Mouse (Mus musculus): ENCODE results near the gene Igsf21. TPM values are rescaled to one million over a fixed set of nuclear protein-coding genes. Genes with fewer than 3 reads are reported as not detected.

The Igsf21 gene
- polyA plus RNA-seq, 1 experiment from 2014 or later = not detected

DNA sequence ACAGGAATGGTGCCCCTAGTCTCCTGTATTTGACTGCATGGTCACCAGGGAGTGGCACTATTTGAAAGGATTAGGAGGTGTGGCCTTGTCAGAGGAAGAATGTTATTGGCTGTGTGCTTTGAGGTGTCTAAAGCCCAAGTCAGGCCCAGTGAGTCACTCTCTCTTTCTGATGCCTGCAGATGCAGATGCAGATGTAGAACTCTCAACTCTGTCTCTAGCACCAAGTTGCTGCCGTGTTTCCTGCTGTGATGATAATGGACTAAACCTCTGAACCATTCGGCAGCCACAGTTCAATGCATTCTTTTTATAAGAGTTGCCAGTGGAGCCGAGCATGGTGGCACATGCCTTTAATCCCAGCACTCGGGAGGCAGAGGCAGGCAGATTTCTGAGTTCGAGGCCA lies 186.3 kb downstream of the Igsf21 start:
- Histone ChIP-seq H3K27ac (ENCODE audit: low read depth) (no peak overlapping the region), H3K27me3 (ENCODE audit: insufficient read depth, low read length) (no peaks in the 10 kb centered on the region), H3K9me3 (ENCODE audit: low read length) (no peaks in the 10 kb centered on the region), H3K9ac (replicated peaks) (no peak overlapping the region), H3K36me3 (replicated peaks; ENCODE audit: insufficient read depth, low read length) (no peaks in the 10 kb centered on the region), H3K4me3 (ENCODE audit: low read depth, low read length) (no peak overlapping the region), H3K4me2 (ENCODE audit: low read depth, low read length) (no peak overlapping the region), H3K4me1 (ENCODE audit: insufficient read depth) (no peaks in the 10 kb centered on the region)
- TF ChIP-seq EP300 (IDR thresholded peaks at IDR 0.05; ENCODE audit: low read depth) = no peak
- TF ChIP-seq CTCF (IDR thresholded peaks at IDR 0.05; ENCODE audit: low read depth) = no peak
- no peak for ATAC-seq
- DNase-seq = no peak
- WGBS (ENCODE audit: insufficient replicate concordance) = 80% methylated on average over 5 of the region's 5 CpGs

GRCm38 (mm10) chr4:140053042-140053441 lies 193.5 kb downstream of the Igsf21 start:
- H3K27ac ChIP-seq (ENCODE audit: low read depth) = no peak overlapping the region
- H3K27me3 ChIP-seq (ENCODE audit: insufficient read depth, low read length) = no peaks in the 10 kb centered on the region
- H3K4me2 ChIP-seq (ENCODE audit: low read depth, low read length) = no peak overlapping the region
- H3K4me1 ChIP-seq (ENCODE audit: insufficient read depth) = no peaks in the 10 kb centered on the region
- WGBS (ENCODE audit: insufficient replicate concordance) = 65% methylated on average over 7 of the region's 7 CpGs
- H3K9ac ChIP-seq (replicated peaks) = no peak overlapping the region
- H3K36me3 ChIP-seq (replicated peaks; ENCODE audit: insufficient read depth, low read length) = no peaks in the 10 kb centered on the region
- peaks cover 6% of the 10 kb centered on the region; the same call in 1 of the 2 replicates for H3K9me3 ChIP-seq (ENCODE audit: low read length)
- no peak for TF ChIP-seq EP300 (IDR thresholded peaks at IDR 0.05; ENCODE audit: low read depth)
- TF ChIP-seq CTCF (IDR thresholded peaks at IDR 0.05; ENCODE audit: low read depth) = no peak
- ATAC-seq = no peak
- DNase-seq = no peak
- no peak overlapping the region for H3K4me3 ChIP-seq (ENCODE audit: low read depth, low read length)

DNA sequence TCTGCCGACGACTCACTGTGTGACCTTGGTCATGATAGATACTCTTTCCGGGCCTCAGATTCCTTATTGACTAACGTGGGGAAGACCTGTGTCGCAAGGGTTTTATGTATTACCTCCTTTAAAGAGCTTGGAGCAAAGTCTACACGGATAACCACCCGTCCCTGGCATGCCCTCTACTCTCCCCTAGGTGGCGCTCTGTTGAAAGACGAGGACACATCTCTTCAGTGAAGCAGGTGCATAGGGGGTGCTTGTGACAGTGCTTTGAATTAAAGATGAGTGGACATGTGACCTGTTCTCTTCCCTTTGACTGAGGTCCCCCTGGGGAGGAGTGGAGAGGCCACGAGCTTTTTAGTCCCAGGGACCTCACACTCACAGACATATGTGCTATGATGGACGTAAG lies 194.0 kb downstream of the Igsf21 start:
- WGBS (ENCODE audit: insufficient replicate concordance) = 47% methylated on average over 11 of the region's 11 CpGs

GRCm38 (mm10) chr4:140047807-140048362 lies 198.7 kb downstream of the Igsf21 start:
- H3K27me3 ChIP-seq (ENCODE audit: insufficient read depth, low read length) = no peaks in the 10 kb centered on the region
- H3K36me3 ChIP-seq (replicated peaks; ENCODE audit: insufficient read depth, low read length) = no peaks in the 10 kb centered on the region
- H3K4me3 ChIP-seq (ENCODE audit: low read depth, low read length) = no peak overlapping the region
- H3K9me3 ChIP-seq (ENCODE audit: low read length) = peaks cover 6% of the 10 kb centered on the region; the same call in 1 of the 2 replicates
- H3K4me2 ChIP-seq (ENCODE audit: low read depth, low read length) = no peak overlapping the region
- DNase-seq (no peak), ATAC-seq (peak; percentile 75)
- H3K9ac ChIP-seq (replicated peaks) = no peak overlapping the region
- TF ChIP-seq CTCF (IDR thresholded peaks at IDR 0.05; ENCODE audit: low read depth) (no peak), EP300 (IDR thresholded peaks at IDR 0.05; ENCODE audit: low read depth) (no peak)
- 60% methylated on average over 10 of the region's 10 CpGs for WGBS (ENCODE audit: insufficient replicate concordance)
- H3K27ac ChIP-seq (ENCODE audit: low read depth) = no peak overlapping the region
- H3K4me1 ChIP-seq (ENCODE audit: insufficient read depth) = no peaks in the 10 kb centered on the region

More for the DNA sequence above, 194.0 kb downstream of the Igsf21 start:
- no peak for DNase-seq
- H3K4me1 ChIP-seq (ENCODE audit: insufficient read depth) = no peaks in the 10 kb centered on the region
- no peak overlapping the region for H3K9ac ChIP-seq (replicated peaks)
- ATAC-seq = no peak
- no peaks in the 10 kb centered on the region for H3K36me3 ChIP-seq (replicated peaks; ENCODE audit: insufficient read depth, low read length)
- H3K4me2 ChIP-seq (ENCODE audit: low read depth, low read length) = no peak overlapping the region
- no peak overlapping the region for H3K4me3 ChIP-seq (ENCODE audit: low read depth, low read length)
- H3K27ac ChIP-seq (ENCODE audit: low read depth) = no peak overlapping the region
- peaks cover 6% of the 10 kb centered on the region; the same call in 1 of the 2 replicates for H3K9me3 ChIP-seq (ENCODE audit: low read length)
- TF ChIP-seq EP300 (IDR thresholded peaks at IDR 0.05; ENCODE audit: low read depth) = no peak
- TF ChIP-seq CTCF (IDR thresholded peaks at IDR 0.05; ENCODE audit: low read depth) = peak; percentile 29
- no peaks in the 10 kb centered on the region for H3K27me3 ChIP-seq (ENCODE audit: insufficient read depth, low read length)

DNA sequence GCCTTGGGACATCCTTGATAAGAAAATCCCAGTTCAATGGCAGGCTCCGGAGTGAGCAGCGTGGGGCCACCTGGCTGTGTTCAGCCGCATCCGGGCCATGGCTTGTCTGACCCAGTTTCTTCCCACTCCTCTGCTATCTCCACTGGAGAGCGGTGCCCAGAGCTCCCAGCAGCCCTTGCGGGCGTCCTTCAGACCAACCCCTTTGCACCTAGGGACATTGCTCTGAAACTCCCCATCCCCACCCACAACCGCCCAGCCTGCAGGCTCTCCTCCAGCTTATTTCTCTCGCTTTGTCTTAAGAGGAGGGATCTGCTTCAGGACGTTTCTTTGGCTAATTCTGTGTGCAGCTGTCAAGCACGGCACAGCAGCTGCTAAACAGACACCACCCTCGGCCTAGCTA lies 202.6 kb downstream of the Igsf21 start:
- Histone ChIP-seq H3K9ac (replicated peaks) (no peak overlapping the region), H3K9me3 (ENCODE audit: low read length) (peaks cover 7% of the 10 kb centered on the region; the same call in 1 of the 2 replicates), H3K27me3 (ENCODE audit: insufficient read depth, low read length) (peaks cover 10% of the 10 kb centered on the region), H3K4me3 (ENCODE audit: low read depth, low read length) (no peak overlapping the region), H3K4me2 (ENCODE audit: low read depth, low read length) (no peak overlapping the region), H3K36me3 (replicated peaks; ENCODE audit: insufficient read depth, low read length) (no peaks in the 10 kb centered on the region), H3K4me1 (ENCODE audit: insufficient read depth) (no peaks in the 10 kb centered on the region), H3K27ac (ENCODE audit: low read depth) (no peak overlapping the region)
- no peak for TF ChIP-seq CTCF (IDR thresholded peaks at IDR 0.05; ENCODE audit: low read depth)
- TF ChIP-seq EP300 (IDR thresholded peaks at IDR 0.05; ENCODE audit: low read depth) = no peak
- no peak for DNase-seq
- 45% methylated on average over 12 of the region's 12 CpGs for WGBS (ENCODE audit: insufficient replicate concordance)
- ATAC-seq = no peak

GRCm38 (mm10) chr4:140038586-140039411 lies 207.8 kb downstream of the Igsf21 start:
- no peak for ATAC-seq

More at GRCm38 (mm10) chr4:140038586-140039411, 207.8 kb downstream of the Igsf21 start:
- no peak overlapping the region for H3K9ac ChIP-seq (replicated peaks)
- 11% methylated on average over 26 of the region's 26 CpGs for WGBS (ENCODE audit: insufficient replicate concordance)
- DNase-seq = no peak
- H3K4me1 ChIP-seq (ENCODE audit: insufficient read depth) = no peaks in the 10 kb centered on the region
- TF ChIP-seq CTCF (IDR thresholded peaks at IDR 0.05; ENCODE audit: low read depth) (no peak), EP300 (IDR thresholded peaks at IDR 0.05; ENCODE audit: low read depth) (no peak)
- H3K36me3 ChIP-seq (replicated peaks; ENCODE audit: insufficient read depth, low read length) = no peaks in the 10 kb centered on the region
- peaks cover 25% of the 10 kb centered on the region for H3K27me3 ChIP-seq (ENCODE audit: insufficient read depth, low read length)
- no peak overlapping the region for H3K27ac ChIP-seq (ENCODE audit: low read depth)
- no peak overlapping the region for H3K4me3 ChIP-seq (ENCODE audit: low read depth, low read length)
- no peak overlapping the region for H3K4me2 ChIP-seq (ENCODE audit: low read depth, low read length)
- peaks cover 7% of the 10 kb centered on the region; the same call in 1 of the 2 replicates for H3K9me3 ChIP-seq (ENCODE audit: low read length)
